Mouse (Mus musculus) G1E (cell line): ENCODE measurements around the gene Lamtor2.

Source experiments
- CTCF ChIP-seq: IDR thresholded peaks from 2 replicates; pipeline ENCODE4 v1.5.1; 2012; ENCODE audit warnings: low read depth, low read length, inconsistent platforms, mixed read lengths
- GATA1 ChIP-seq: IDR thresholded peaks from 2 replicates; pipeline ENCODE4 v1.6.1; 2012; ENCODE audit warnings: borderline replicate concordance, low read length, inconsistent platforms, mixed read lengths
- TAL1 ChIP-seq: conservative IDR thresholded peaks from 2 replicates; pipeline ENCODE4 v1.6.1; 2012; ENCODE audit warnings: low read depth, low read length, inconsistent platforms, mixed read lengths

DNA sequence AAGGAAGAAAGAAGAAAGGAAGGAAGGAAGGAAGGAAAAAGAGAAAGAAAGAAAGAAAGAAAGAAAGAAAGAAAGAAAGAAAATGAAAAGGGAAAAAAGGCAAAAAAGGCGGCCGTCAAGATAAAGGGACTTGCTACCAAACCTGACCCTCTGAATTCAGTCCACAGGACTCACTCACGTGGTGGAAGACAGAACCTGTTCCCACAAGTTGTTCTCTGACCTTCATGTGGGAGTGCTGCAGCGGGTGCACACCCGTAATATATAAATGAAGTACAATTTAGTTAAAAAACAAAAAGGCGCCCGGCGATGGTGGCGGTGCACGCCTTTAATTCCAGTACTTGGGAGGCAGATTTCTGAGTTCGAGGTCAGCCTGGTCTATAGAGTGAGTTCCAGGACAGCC, 24.2 kb downstream of the Lamtor2 start:
- no peak for TF ChIP-seq CTCF
- TF ChIP-seq GATA1: no peak
- no peak for TF ChIP-seq TAL1
